Mouse (Mus musculus) heart, adult 2 months (tissue): ENCODE data around the gene Tkt. TPM values are rescaled to one million over a fixed set of nuclear protein-coding genes. Genes with fewer than 3 reads are reported as not detected.

Source experiments
- DNase-seq, 2 experiments: peaks; one replicate each; pipeline ENCODE4 v3.0.0; 2021
- H3K27ac ChIP-seq: fragments of 200-600 bp; 2 replicates; pipeline ENCODE4 v1.8.1; 2022
- H3K27me3 ChIP-seq: fragments of 200-500 bp; 2 replicates; pipeline ENCODE4 v1.6.1; 2012; ENCODE audit warnings: mild to moderate bottlenecking, low read length, inconsistent platforms, mixed read lengths; ENCODE audit not compliant: control insufficient read depth, insufficient read depth
- H3K36me3 ChIP-seq: fragments of 200-500 bp; 2 replicates; pipeline ENCODE4 v1.6.1; 2012; ENCODE audit warnings: low read length, inconsistent platforms; ENCODE audit not compliant: control insufficient read depth, insufficient read depth
- H3K4me1 ChIP-seq: fragments of 200-500 bp; 2 replicates; pipeline ENCODE4 v1.6.1; 2011; ENCODE audit warnings: low read length; ENCODE audit not compliant: control insufficient read depth, insufficient read depth
- H3K4me3 ChIP-seq: fragments of 200-600 bp; 2 replicates; pipeline ENCODE4 v1.8.1; 2022
- H3K79me2 ChIP-seq: fragments of 200-500 bp; replicated peaks from 2 replicates; pipeline ENCODE4 v1.6.1; 2012; ENCODE audit warnings: mild to moderate bottlenecking, inconsistent platforms, low read length, moderate library complexity, mixed read lengths; ENCODE audit not compliant: control insufficient read depth, insufficient read depth
- H3K9ac ChIP-seq: fragments of 200-500 bp; 2 replicates; pipeline ENCODE4 v1.6.1; 2012; ENCODE audit warnings: low read depth, mild to moderate bottlenecking, control low read depth, inconsistent platforms, low read length, mixed read lengths
- CTCF ChIP-seq: fragments of 200-600 bp; IDR thresholded peaks from 2 replicates; pipeline ENCODE4 v1.8.1; 2022; ENCODE audit warnings: antibody characterized with exemption, mild to moderate bottlenecking, moderate library complexity
- EP300 ChIP-seq: fragments of 200-500 bp; IDR thresholded peaks from 2 replicates; pipeline ENCODE4 v1.6.1; 2011; ENCODE audit warnings: low read depth, low read length, control low read depth; ENCODE audit not compliant: insufficient read depth
- POLR2A ChIP-seq: fragments of 200-500 bp; IDR thresholded peaks from 2 replicates; pipeline ENCODE4 v1.6.1; 2011; ENCODE audit warnings: mild to moderate bottlenecking, low read depth, low read length, control low read depth; ENCODE audit not compliant: insufficient read depth
- WGBS: fragments of 180-500 bp; shearing (Covaris S2); methylation state at CpG from one replicate; pipeline ENCODE4 v1.1.7; 2018; 5-methylcytosine and 5-hydroxymethylcytosine counted together
- intact Hi-C: fragments of 180-260 bp; cut with DNase I; formaldehyde crosslinking; loops from one replicate; pipeline ENCODE4 v1.15.1; 2025
- polyA plus RNA-seq: library from polyadenylated mRNA; depleted of rRNA; stranded (reverse); fragments of >200 nt; gene quantifications from 2 replicates; pipeline ENCODE4 v1.2.3, GENCODE M21; 2012
- total RNA-seq, 2 experiments: library from RNA; stranded (reverse); gene quantifications; 2 replicates each; pipeline ENCODE4 v1.2.3; 2021

The Tkt gene
- total and polyA plus RNA-seq, 3 experiments, result 30.7 to 119 (median 32.8) TPM

DNA sequence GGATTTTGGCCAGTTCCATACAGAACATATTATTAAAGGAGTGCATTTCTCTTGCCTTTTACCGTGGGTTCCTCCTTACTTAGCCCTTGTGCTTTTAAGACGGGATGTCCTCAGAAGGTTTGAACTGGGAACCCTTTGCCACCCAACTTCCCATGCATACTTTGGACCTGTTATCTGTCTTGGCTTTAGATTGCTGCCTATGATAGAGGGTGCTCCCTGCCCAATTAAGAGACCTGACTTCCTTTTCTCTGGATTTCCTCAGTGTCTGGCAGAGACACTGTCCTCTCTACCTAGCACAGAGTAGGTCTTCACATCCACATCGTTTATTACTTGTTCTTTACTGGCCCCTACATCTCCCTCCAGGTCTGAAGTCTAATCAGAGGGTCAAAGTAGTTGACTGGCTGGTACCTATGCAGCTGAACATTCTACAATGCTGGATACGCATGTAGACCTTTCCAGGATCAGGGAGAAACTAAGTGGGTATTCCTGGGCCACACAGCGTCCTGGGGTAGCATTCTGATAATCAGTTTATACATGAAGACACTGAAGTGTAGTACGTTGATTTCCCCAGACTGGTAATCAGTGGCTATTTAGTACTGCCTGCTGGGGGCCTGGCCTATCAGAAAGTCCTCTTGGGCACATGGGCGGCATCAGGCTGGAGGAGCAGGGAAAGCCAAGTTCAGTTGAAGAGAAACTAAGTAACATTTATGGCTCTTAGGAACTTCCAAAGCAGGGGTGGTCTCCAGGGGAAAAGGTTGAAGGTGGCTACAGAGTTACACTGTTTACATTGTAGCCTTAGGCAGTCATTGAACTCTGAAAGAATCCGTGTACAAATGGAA lies 2.3 kb downstream of the Tkt start:
- intact Hi-C loops, result no loop called here
- Histone ChIP-seq H3K27me3 (no peaks in the 10 kb centered on the region), H3K36me3 (no peaks in the 10 kb centered on the region; the same call in 1 of the 2 replicates), H3K4me3 (peak overlapping the region; percentile 58), H3K4me1 (peaks cover 9% of the 10 kb centered on the region), H3K9ac (no peak overlapping the region), H3K79me2 (no peaks in the 10 kb centered on the region), H3K27ac (no peak overlapping the region; the same call in 1 of the 2 replicates)
- 49% methylated on average over 8 of the region's 8 CpGs for WGBS
- no peak for TF ChIP-seq POLR2A
- TF ChIP-seq EP300, result no peak
- no peak for TF ChIP-seq CTCF
- DNase-seq, result no peak

GRCm38 (mm10) chr14:30551509-30551908 lies 3.4 kb downstream of the Tkt start:
- H3K4me3 ChIP-seq, result no peak overlapping the region
- DNase-seq, result peak in 1 of 2 experiments; percentile 39
- no peak overlapping the region for H3K9ac ChIP-seq

GRCm38 (mm10) chr14:30551981-30552380 lies 3.8 kb downstream of the Tkt start:
- no peak for DNase-seq
- H3K4me1 ChIP-seq, result peaks cover 9% of the 10 kb centered on the region
- TF ChIP-seq EP300 (no peak), POLR2A (no peak), CTCF (no peak)
- H3K27ac ChIP-seq, result no peak overlapping the region
- H3K36me3 ChIP-seq, result no peaks in the 10 kb centered on the region; the same call in 1 of the 2 replicates
- no peak overlapping the region for H3K4me3 ChIP-seq
- H3K9ac ChIP-seq, result no peak overlapping the region
- intact Hi-C loops, result no loop called here
- no peaks in the 10 kb centered on the region for H3K27me3 ChIP-seq
- no peaks in the 10 kb centered on the region for H3K79me2 ChIP-seq
- 98% methylated on average over 2 of the region's 2 CpGs for WGBS

More at GRCm38 (mm10) chr14:30551509-30551908, 3.4 kb downstream of the Tkt start:
- Histone ChIP-seq H3K27ac (no peak overlapping the region), H3K27me3 (no peaks in the 10 kb centered on the region), H3K36me3 (no peaks in the 10 kb centered on the region; the same call in 1 of the 2 replicates), H3K4me1 (peaks cover 9% of the 10 kb centered on the region), H3K79me2 (no peaks in the 10 kb centered on the region)
- TF ChIP-seq POLR2A, result no peak
- TF ChIP-seq EP300, result no peak
- TF ChIP-seq CTCF, result no peak
- 20% methylated on average over 5 of the region's 5 CpGs for WGBS
- intact Hi-C loops, result no loop called here

DNA sequence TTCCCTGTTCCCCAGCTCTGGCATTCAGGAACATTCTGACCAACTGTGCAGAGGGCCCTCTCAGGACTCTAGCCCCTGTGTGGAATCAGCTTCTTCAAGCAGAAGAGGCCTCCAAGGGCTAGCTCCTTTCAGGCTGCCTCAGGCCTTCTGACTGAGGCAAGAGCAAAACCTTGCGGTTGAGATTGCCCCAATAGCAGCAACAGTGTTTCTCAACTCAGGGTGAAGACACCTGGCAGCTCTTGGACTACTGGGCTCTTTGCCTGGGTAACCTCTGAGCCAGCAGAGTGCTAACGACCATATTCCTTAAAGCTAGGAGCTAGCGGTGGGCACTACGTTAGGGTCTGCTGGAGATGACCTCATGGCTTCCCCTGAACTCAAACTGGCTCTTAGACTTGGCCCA lies 5.0 kb downstream of the Tkt start:
- H3K27me3 ChIP-seq, result no peaks in the 10 kb centered on the region
- peaks cover 9% of the 10 kb centered on the region for H3K4me1 ChIP-seq
- no peak overlapping the region for H3K4me3 ChIP-seq
- no peaks in the 10 kb centered on the region for H3K79me2 ChIP-seq
- TF ChIP-seq EP300 (no peak), POLR2A (no peak), CTCF (no peak)
- H3K36me3 ChIP-seq, result no peaks in the 10 kb centered on the region; the same call in 1 of the 2 replicates
- intact Hi-C loops, result no loop called here
- H3K27ac ChIP-seq, result no peak overlapping the region
- no peak overlapping the region for H3K9ac ChIP-seq
- peak in 1 of 2 experiments; percentile 42 for DNase-seq
- WGBS, result 61% methylated on average over 4 of the region's 4 CpGs

DNA sequence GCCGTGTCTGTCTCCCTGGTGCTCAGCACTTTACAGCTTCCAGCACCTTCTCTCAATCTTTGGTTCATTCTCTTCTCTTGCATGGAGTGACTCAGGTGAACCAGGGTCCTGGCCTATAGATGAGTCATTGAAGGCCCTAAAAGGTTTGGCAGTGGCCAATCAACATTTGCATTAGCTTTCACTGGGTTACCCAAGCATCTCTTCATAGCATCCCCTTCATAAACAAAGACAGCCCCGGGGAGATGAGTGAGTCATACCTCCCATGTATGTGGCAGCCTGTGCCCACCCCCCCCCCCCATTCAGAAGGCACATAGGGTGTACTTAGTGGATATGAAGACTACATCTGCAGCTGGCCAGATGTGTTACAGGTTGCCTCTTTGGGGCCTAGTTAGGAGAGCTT lies 8.5 kb downstream of the Tkt start:
- no peak overlapping the region for H3K27ac ChIP-seq
- peaks cover under 1% of the 10 kb centered on the region; the same call in 1 of the 2 replicates for H3K4me1 ChIP-seq
- intact Hi-C loops, result no loop called here
- H3K36me3 ChIP-seq, result peaks cover under 1% of the 10 kb centered on the region; the same call in 1 of the 2 replicates
- H3K9ac ChIP-seq, result no peak overlapping the region
- no peak for DNase-seq
- no peak overlapping the region for H3K4me3 ChIP-seq
- no peaks in the 10 kb centered on the region for H3K27me3 ChIP-seq
- TF ChIP-seq POLR2A (no peak), EP300 (no peak), CTCF (no peak)
- 67% methylated on average over 2 of the region's 2 CpGs for WGBS
- no peaks in the 10 kb centered on the region for H3K79me2 ChIP-seq

DNA sequence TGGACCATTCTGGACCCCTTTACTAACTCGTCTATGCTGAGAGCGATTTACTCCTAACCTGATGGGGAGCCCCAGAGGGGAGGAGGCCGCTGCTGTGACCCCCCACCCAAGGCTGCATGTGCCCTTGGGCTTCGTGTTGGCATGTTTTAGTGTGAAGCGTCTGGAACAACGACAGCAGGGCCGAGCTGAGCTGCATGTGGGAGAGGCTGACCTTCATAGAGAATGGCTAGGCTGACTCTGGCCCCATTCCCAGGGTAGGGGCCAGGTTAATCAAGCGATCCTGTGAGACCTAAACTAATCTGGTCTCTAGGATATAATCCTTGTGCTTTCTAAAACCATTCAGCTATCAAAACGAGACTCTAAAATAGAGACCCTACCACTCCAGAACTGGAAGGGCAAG lies 9.6 kb downstream of the Tkt start:
- 61% methylated on average over 9 of the region's 9 CpGs for WGBS
- intact Hi-C loops, result no loop called here
- Histone ChIP-seq H3K27ac (peak overlapping the region; percentile 20; the same call in 1 of the 2 replicates), H3K4me1 (no peaks in the 10 kb centered on the region), H3K9ac (no peak overlapping the region), H3K27me3 (no peaks in the 10 kb centered on the region), H3K4me3 (no peak overlapping the region), H3K36me3 (peaks cover 3% of the 10 kb centered on the region; the same call in 1 of the 2 replicates), H3K79me2 (no peaks in the 10 kb centered on the region)
- peak in 1 of 2 experiments; percentile 17 for DNase-seq
- TF ChIP-seq EP300 (no peak), CTCF (no peak), POLR2A (no peak)
